Mouse (Mus musculus) liver, embryonic 12.5 days (tissue): ENCODE measurements at regions not wholly inside any gene's neighbourhood (a gene's known extent, or its start where the extent isn't known, plus 50 kb on each side); places are given as distances from the start of the nearest gene placed in this dataset.

Experiments
- ATAC-seq: fragments of 200-750 bp; cut with Nextera tagmentation; 2 replicates; pipeline ENCODE4 v1.8.0; 2017; ENCODE audit warnings: moderate number of reproducible peaks, mild to moderate bottlenecking, moderate library complexity
- H3K27ac ChIP-seq: fragments of 300-500 bp; sonication (generic); 2 replicates; pipeline ENCODE4 v1.5.1; 2016; ENCODE audit warnings: mild to moderate bottlenecking
- H3K27me3 ChIP-seq: fragments of 300-500 bp; sonication (generic); replicated peaks from 2 replicates; pipeline ENCODE4 v1.6.1; 2016; ENCODE audit warnings: mild to moderate bottlenecking, moderate library complexity
- H3K36me3 ChIP-seq: fragments of 300-500 bp; sonication (generic); 2 replicates; pipeline ENCODE4 v1.6.1; 2016; ENCODE audit warnings: mild to moderate bottlenecking, moderate library complexity
- H3K4me1 ChIP-seq: fragments of 300-500 bp; sonication (generic); 2 replicates; pipeline ENCODE4 v1.6.1; 2016
- H3K4me2 ChIP-seq: fragments of 300-500 bp; sonication (generic); 2 replicates; pipeline ENCODE4 v1.6.1; 2016; ENCODE audit warnings: mild to moderate bottlenecking, moderate library complexity
- H3K4me3 ChIP-seq: fragments of 300-500 bp; sonication (generic); 2 replicates; pipeline ENCODE4 v1.5.1; 2016; ENCODE audit warnings: mild to moderate bottlenecking, moderate library complexity
- H3K9ac ChIP-seq: fragments of 300-500 bp; sonication (generic); 2 replicates; pipeline ENCODE4 v1.6.1; 2016; ENCODE audit warnings: mild to moderate bottlenecking, moderate library complexity
- H3K9me3 ChIP-seq: fragments of 300-500 bp; sonication (generic); replicated peaks from 2 replicates; pipeline ENCODE4 v1.6.1; 2016; ENCODE audit warnings: mild to moderate bottlenecking, moderate library complexity
- WGBS: fragments of 180-500 bp; shearing (Covaris S2); methylation state at CpG from one replicate; pipeline ENCODE4 v1.1.7; 2016; ENCODE audit not compliant: insufficient replicate concordance; 5-methylcytosine and 5-hydroxymethylcytosine counted together

DNA sequence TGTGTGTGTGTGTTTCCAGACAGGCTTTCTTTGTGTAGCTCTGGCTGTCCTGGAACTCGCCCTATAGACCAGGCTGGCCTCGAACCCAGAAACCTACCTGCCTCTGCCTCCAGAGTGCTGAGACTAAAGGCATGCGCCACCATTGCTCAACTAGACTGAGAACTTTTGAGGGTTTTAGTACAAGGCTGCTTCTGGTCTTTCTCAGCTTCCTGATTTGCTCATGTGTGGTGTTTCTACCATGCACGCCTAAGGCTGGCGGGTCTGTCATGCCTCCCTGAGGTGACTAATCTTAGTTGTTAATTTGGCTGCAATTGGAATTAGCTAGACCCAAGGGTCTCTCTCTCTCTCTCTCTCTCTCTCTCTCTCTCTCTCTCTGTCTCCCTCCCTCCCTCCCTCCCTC is 61.2 kb upstream of the Cux1 start:
- H3K9me3 ChIP-seq, result no peaks in the 10 kb centered on the region
- no peak for ATAC-seq
- H3K27ac ChIP-seq, result no peak overlapping the region
- H3K4me1 ChIP-seq, result peaks cover 20% of the 10 kb centered on the region
- no peak overlapping the region for H3K9ac ChIP-seq
- no peaks in the 10 kb centered on the region for H3K36me3 ChIP-seq
- H3K27me3 ChIP-seq, result peaks cover 16% of the 10 kb centered on the region; the same call in 1 of the 2 replicates
- no peak overlapping the region for H3K4me2 ChIP-seq
- H3K4me3 ChIP-seq, result no peak overlapping the region
- 66% methylated on average over 5 of the region's 5 CpGs for WGBS

DNA sequence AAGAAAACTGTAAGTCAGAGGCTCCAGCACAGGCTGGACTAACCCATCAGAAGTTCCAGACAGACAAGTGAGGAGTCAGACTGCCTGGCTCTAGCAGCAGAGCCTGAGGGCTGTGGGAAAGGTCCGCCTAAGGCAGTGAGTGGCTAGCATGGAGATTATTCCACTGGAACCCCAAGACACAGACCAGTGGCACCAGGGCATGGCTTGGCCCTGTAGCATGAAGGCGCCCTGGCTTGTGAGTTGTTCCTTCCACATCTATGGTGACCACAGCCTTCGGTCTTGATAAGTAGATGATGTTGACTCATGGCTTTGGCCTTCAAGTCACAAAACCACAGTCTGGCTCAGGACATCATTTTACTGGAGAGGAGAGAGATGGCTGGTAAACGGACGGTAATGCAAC is 60.7 kb upstream of the Myl10 start:
- Histone ChIP-seq H3K9ac (no peak overlapping the region), H3K36me3 (no peaks in the 10 kb centered on the region), H3K4me3 (no peak overlapping the region), H3K9me3 (no peaks in the 10 kb centered on the region), H3K4me2 (no peak overlapping the region), H3K4me1 (0 out of 2 replicates have a peak, but pooled peaks cover 5% of the 10 kb centered on the region), H3K27ac (no peak overlapping the region), H3K27me3 (0 out of 2 replicates have a peak, but pooled peaks cover 5% of the 10 kb centered on the region)
- ATAC-seq, result no peak
- WGBS, result 37% methylated on average over 5 of the region's 5 CpGs

DNA sequence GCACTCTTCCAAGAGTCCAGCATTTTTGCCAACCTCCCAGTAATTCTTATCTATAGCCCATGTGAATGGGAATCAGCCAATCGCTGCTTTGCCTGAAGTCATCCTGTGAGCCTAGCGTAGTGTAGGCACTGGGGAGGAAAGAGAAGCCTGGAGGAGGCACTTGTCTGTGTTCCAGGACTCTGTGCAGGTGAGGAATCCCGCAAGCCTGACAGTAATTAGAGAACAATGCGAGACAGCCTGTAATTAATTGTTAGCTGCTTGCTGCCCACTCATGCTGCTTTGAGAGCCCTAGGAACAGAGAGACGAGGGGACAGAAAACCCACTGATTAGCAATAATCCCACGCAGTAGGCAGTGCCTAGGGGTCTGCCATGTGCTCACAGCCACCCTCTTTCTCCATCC is 59.0 kb upstream of the Myl10 start:
- Histone ChIP-seq H3K27ac (no peak overlapping the region), H3K4me2 (no peak overlapping the region), H3K9me3 (no peaks in the 10 kb centered on the region), H3K4me3 (no peak overlapping the region), H3K36me3 (no peaks in the 10 kb centered on the region), H3K4me1 (no peaks in the 10 kb centered on the region), H3K27me3 (0 out of 2 replicates have a peak, but pooled peaks cover 4% of the 10 kb centered on the region), H3K9ac (no peak overlapping the region)
- no peak for ATAC-seq
- WGBS, result 67% methylated on average over 6 of the region's 6 CpGs

DNA sequence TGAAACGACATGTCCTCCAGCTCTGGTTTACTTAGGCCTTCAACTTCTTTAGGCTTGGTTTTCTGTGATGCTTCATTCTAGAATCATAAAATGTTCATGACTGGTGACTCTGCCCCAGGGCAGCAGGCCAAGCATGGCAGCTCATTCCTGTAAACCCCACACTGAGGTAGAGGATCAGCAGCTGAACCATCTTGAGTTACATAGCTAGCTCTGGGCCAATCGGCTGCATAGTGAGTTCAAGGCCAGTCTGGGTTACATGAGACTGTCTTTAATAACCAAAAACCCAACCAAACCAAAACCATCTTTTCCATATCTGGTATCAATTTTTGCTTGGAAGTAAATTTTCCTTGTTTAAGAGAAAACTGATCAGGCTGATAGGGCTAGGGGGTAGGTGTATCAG is 57.8 kb upstream of the Myl10 start:
- H3K4me2 ChIP-seq, result no peak overlapping the region
- H3K9ac ChIP-seq, result no peak overlapping the region
- H3K4me1 ChIP-seq, result no peaks in the 10 kb centered on the region
- no peak overlapping the region for H3K27ac ChIP-seq
- no peaks in the 10 kb centered on the region for H3K36me3 ChIP-seq
- 75% methylated on average over 2 of the region's 2 CpGs for WGBS
- no peak overlapping the region for H3K4me3 ChIP-seq
- 0 out of 2 replicates have a peak, but pooled peaks cover 4% of the 10 kb centered on the region for H3K27me3 ChIP-seq
- ATAC-seq, result no peak
- no peaks in the 10 kb centered on the region for H3K9me3 ChIP-seq

DNA sequence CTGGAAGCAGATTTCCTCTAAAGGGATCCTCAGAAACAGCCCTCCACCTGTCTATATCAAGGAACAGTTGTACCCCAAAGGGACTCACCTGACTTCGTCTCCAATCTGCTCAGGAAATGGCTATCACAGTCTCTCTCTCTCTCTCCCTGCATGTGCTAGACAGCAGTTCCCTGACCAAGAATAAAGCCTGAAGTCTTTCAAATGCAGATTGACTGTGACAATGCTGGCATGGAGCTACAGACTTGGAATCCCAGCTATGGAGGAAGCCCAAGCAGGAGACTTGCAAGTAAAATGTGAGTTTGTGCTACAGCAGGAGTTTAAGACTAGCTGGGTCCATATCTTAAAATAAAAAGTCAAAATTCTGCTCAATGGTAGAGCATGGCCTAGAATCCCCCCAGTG is 56.5 kb upstream of the Myl10 start:
- no peak for ATAC-seq
- Histone ChIP-seq H3K27me3 (0 out of 2 replicates have a peak, but pooled peaks cover 4% of the 10 kb centered on the region), H3K4me1 (no peaks in the 10 kb centered on the region), H3K9me3 (no peaks in the 10 kb centered on the region), H3K4me3 (no peak overlapping the region), H3K27ac (no peak overlapping the region), H3K36me3 (no peaks in the 10 kb centered on the region), H3K9ac (no peak overlapping the region), H3K4me2 (no peak overlapping the region)
- WGBS, result 41% methylated on average over 1 of the region's 1 CpGs

DNA sequence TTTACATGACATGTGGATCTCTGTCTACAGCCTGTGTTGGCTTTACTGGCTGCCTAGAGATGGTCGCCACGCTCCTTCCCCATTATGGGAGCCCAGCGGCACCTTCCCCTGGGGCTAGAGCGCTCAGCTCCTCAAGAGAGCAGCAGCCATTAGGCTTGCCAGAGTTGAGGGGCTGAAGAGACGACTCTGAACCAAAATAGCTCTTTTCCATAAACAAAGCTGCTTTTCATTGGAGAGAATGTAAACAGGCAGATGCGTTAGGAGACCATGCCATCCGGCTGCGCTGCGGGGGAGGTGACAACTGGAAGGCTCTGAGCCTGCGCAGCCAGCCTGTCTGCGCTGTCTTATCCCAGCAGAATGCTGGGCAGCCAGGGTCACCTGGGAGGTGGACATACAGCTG is 55.1 kb upstream of the Myl10 start:
- ATAC-seq, result no peak
- no peaks in the 10 kb centered on the region for H3K36me3 ChIP-seq
- H3K4me3 ChIP-seq, result no peak overlapping the region
- H3K27me3 ChIP-seq, result 0 out of 2 replicates have a peak, but pooled peaks cover 4% of the 10 kb centered on the region
- no peaks in the 10 kb centered on the region for H3K4me1 ChIP-seq
- H3K4me2 ChIP-seq, result no peak overlapping the region
- 73% methylated on average over 11 of the region's 11 CpGs for WGBS
- no peak overlapping the region for H3K27ac ChIP-seq
- H3K9ac ChIP-seq, result no peak overlapping the region
- no peaks in the 10 kb centered on the region for H3K9me3 ChIP-seq

DNA sequence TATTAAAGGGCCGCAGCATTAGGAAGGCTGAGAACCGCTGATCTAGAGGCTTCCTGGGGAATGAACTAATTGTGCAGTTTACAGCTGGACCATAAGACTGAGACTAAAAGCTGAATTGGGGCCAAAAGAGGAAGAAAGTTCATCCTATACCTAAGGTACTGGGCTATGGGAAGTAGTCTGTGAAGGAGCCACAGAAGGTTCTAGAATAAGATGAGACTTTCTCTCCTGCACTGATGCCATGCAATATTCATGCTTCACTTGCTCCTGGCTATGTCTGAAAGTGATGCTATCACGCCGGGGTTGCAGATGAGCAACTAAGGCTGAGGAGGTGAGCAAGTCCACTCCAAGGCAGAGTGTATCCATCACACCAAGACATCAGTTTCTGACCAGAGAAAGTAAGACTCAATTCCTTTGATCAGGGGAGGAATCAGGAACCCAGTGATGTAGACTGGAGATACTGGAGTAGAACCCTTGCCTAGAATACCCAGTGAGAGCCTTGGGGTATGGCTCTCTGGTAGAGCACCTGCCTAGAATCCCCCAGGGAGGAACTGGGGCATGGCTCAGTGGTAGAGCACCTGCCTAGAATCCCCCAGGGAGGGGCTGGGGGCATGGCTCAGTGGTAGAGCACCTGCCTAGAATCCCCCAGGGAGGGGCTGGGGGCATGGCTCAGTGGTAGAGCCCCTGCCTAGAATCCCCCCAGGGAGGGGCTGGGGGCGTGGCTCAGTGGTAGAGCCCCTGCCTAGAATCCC is 51.9 kb upstream of the Myl10 start:
- Histone ChIP-seq H3K27ac (no peak overlapping the region), H3K4me2 (no peak overlapping the region), H3K4me3 (no peak overlapping the region), H3K4me1 (no peaks in the 10 kb centered on the region), H3K9ac (no peak overlapping the region), H3K36me3 (no peaks in the 10 kb centered on the region), H3K27me3 (no peaks in the 10 kb centered on the region), H3K9me3 (no peaks in the 10 kb centered on the region)
- WGBS, result 65% methylated on average over 5 of the region's 5 CpGs
- ATAC-seq, result no peak

DNA sequence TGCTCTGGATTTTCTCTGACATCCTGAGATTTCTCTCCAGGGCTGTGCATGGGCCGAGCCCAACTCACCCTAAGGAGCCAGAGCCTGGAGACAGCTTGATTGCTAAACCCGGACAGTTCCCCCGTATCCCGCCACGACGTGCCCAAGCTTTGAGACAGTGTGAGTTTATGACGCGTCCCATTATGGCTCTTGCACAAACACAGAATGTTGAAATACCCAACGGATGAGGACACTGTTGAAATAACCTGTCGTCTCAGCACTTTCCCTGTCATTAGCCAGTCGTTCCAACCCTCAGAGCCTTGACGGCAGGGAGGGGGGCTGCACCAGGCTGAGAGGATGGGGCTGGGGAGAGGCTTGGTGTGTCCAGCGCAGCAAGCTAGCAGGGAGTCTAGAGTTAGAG is 50.7 kb upstream of the Myl10 start:
- Histone ChIP-seq H3K4me2 (no peak overlapping the region), H3K27ac (no peak overlapping the region), H3K27me3 (no peaks in the 10 kb centered on the region), H3K9ac (no peak overlapping the region), H3K4me1 (no peaks in the 10 kb centered on the region), H3K9me3 (no peaks in the 10 kb centered on the region), H3K4me3 (no peak overlapping the region), H3K36me3 (no peaks in the 10 kb centered on the region)
- WGBS, result 61% methylated on average over 13 of the region's 13 CpGs
- no peak for ATAC-seq
